Mouse (Mus musculus) embryo, embryonic 9.5 days (tissue): Measurements from ENCODE around the gene Agk.

Source experiments
- DNase-seq: peaks from one replicate; pipeline ENCODE4 v3.0.0-alpha.2; 2017; ENCODE audit errors: extremely low spot score

Agk gene

GRCm38 (mm10) chr6:40443281-40443928 lies 118.4 kb downstream of the Agk start:
- DNase-seq: no peak
